Mouse (Mus musculus) G1E (cell line): ENCODE data around the gene Dcst1. TPM values are rescaled to one million over a fixed set of nuclear protein-coding genes. Genes with fewer than 3 reads are reported as not detected.

Experiments
- ATAC-seq: 2 replicates; pipeline ENCODE4 v1.8.0; 2016; ENCODE audit warnings: mild to moderate bottlenecking; ENCODE audit not compliant: insufficient number of reproducible peaks, poor library complexity, low FRiP score, severe bottlenecking; ENCODE audit errors: extremely low read depth
- DNase-seq: peaks from one replicate; pipeline ENCODE4 v3.0.0; 2012; ENCODE audit warnings: low spot score
- H3K27me3 ChIP-seq: 2 replicates; pipeline ENCODE4 v1.6.1; 2012; ENCODE audit warnings: mild to moderate bottlenecking, low read length, inconsistent platforms; ENCODE audit not compliant: insufficient read depth
- H3K36me3 ChIP-seq: replicated peaks from 2 replicates; pipeline ENCODE3; 2012; ENCODE audit warnings: mild to moderate bottlenecking, inconsistent platforms
- H3K4me1 ChIP-seq: 2 replicates; pipeline ENCODE4 v1.6.1; 2012; ENCODE audit warnings: low read depth, low read length, inconsistent platforms, mixed read lengths; ENCODE audit not compliant: insufficient read depth
- H3K4me3 ChIP-seq: 2 replicates; pipeline ENCODE4 v1.5.1; 2012; ENCODE audit warnings: low read depth, mild to moderate bottlenecking, inconsistent platforms, low read length, moderate library complexity, mixed read lengths
- H3K9me3 ChIP-seq: replicated peaks from 2 replicates; pipeline ENCODE4 v1.6.1; 2012; ENCODE audit warnings: inconsistent platforms
- CTCF ChIP-seq: IDR thresholded peaks from 2 replicates; pipeline ENCODE4 v1.5.1; 2012; ENCODE audit warnings: low read depth, low read length, inconsistent platforms, mixed read lengths
- GATA1 ChIP-seq: IDR thresholded peaks from 2 replicates; pipeline ENCODE4 v1.6.1; 2012; ENCODE audit warnings: borderline replicate concordance, low read length, inconsistent platforms, mixed read lengths
- GATA2 ChIP-seq: IDR thresholded peaks from 2 replicates; pipeline ENCODE4 v1.6.1; 2012; ENCODE audit warnings: low read depth, low read length, inconsistent platforms, borderline replicate concordance
- POLR2AphosphoS5 ChIP-seq: IDR thresholded peaks from 2 replicates; pipeline ENCODE4 v1.6.1; 2012; ENCODE audit warnings: low read depth, low read length, inconsistent platforms; ENCODE audit not compliant: insufficient replicate concordance
- TAL1 ChIP-seq: conservative IDR thresholded peaks from 2 replicates; pipeline ENCODE4 v1.6.1; 2012; ENCODE audit warnings: low read depth, low read length, inconsistent platforms, mixed read lengths
- polyA plus RNA-seq: library from polyadenylated mRNA; stranded (reverse); fragments of >175 nt; gene quantifications from 2 replicates; pipeline ENCODE4 v1.2.3, GENCODE M21; 2012
- total RNA-seq, 2 experiments: library from RNA; stranded (forward) in 1 of 2; stranded (reverse) in 1 of 2; fragments of 200-1000 nt in 1 of 2; fragments of >200 nt in 1 of 2; fragmentation: Nextera tagmentation in 1 of 2; gene quantifications; 2 replicates each; pipeline ENCODE4 v1.2.3; 2014 to 2017

Gene Dcst1
- total and polyA plus RNA-seq, 3 experiments = 0.22 TPM; not detected in 2

GRCm38 (mm10) chr3:89394006-89394893 is 29.2 kb upstream of the Dcst1 start, which contains the start of gene Zbtb7b:
TSS of gene Zbtb7b (minus strand) at chr3:89394776.
- no peaks in the 10 kb centered on the region for H3K27me3 ChIP-seq
- H3K4me1 ChIP-seq = peaks cover 68% of the 10 kb centered on the region
- peak; percentile 84 for DNase-seq

GRCm38 (mm10) chr3:89393605-89394004 is 28.6 kb upstream of the Dcst1 start:
- ATAC-seq = peak; percentile 89
- no peak for TF ChIP-seq POLR2AphosphoS5
- no peak for TF ChIP-seq GATA1
- TF ChIP-seq CTCF = no peak
- TF ChIP-seq TAL1 = no peak
- no peak for TF ChIP-seq GATA2
- peaks cover 75% of the 10 kb centered on the region for H3K4me1 ChIP-seq

More at GRCm38 (mm10) chr3:89394006-89394893, 29.2 kb upstream of the Dcst1 start, which contains the start of gene Zbtb7b:
- peak within 1 kb of the TSS; percentile 83 for H3K4me3 ChIP-seq
- peaks cover 29% of the 10 kb centered on the region for H3K36me3 ChIP-seq
- no peak for TF ChIP-seq POLR2AphosphoS5
- TF ChIP-seq CTCF = no peak
- TF ChIP-seq GATA1 = no peak
- no peak for TF ChIP-seq GATA2
- TF ChIP-seq TAL1 = no peak
- ATAC-seq = peak; percentile 38; the same call in 1 of the 2 replicates
- H3K9me3 ChIP-seq = no peaks in the 10 kb centered on the region

GRCm38 (mm10) chr3:89392871-89393311 is 27.8 kb upstream of the Dcst1 start:
- TF ChIP-seq GATA1 = no peak
- TF ChIP-seq GATA2 = no peak
- TF ChIP-seq POLR2AphosphoS5 = no peak
- TF ChIP-seq TAL1 = no peak
- TF ChIP-seq CTCF = no peak
- Histone ChIP-seq H3K4me3 (peak overlapping the region; percentile 83), H3K27me3 (no peaks in the 10 kb centered on the region), H3K9me3 (no peaks in the 10 kb centered on the region), H3K36me3 (peaks cover 33% of the 10 kb centered on the region), H3K4me1 (peaks cover 82% of the 10 kb centered on the region)
- DNase-seq (no peak), ATAC-seq (no peak)

More at GRCm38 (mm10) chr3:89393605-89394004, 28.6 kb upstream of the Dcst1 start:
- peak; percentile 98 for DNase-seq
- Histone ChIP-seq H3K27me3 (no peaks in the 10 kb centered on the region), H3K9me3 (no peaks in the 10 kb centered on the region), H3K4me3 (peak overlapping the region; percentile 83), H3K36me3 (peaks cover 30% of the 10 kb centered on the region)

GRCm38 (mm10) chr3:89391663-89392511 is 26.8 kb upstream of the Dcst1 start:
- peak; percentile 37 for DNase-seq
- Histone ChIP-seq H3K27me3 (no peaks in the 10 kb centered on the region), H3K4me1 (peaks cover 90% of the 10 kb centered on the region), H3K4me3 (peak overlapping the region; percentile 83), H3K9me3 (no peaks in the 10 kb centered on the region), H3K36me3 (peaks cover 42% of the 10 kb centered on the region)
- no peak for TF ChIP-seq GATA2
- ATAC-seq = no peak

GRCm38 (mm10) chr3:89390699-89391662 is 25.9 kb upstream of the Dcst1 start:
- ATAC-seq (no peak), DNase-seq (no peak)
- Histone ChIP-seq H3K27me3 (no peaks in the 10 kb centered on the region), H3K36me3 (peaks cover 51% of the 10 kb centered on the region), H3K4me1 (peaks cover 90% of the 10 kb centered on the region), H3K9me3 (no peaks in the 10 kb centered on the region), H3K4me3 (peak overlapping the region; percentile 83)
- TF ChIP-seq GATA1 = no peak
- TF ChIP-seq CTCF = no peak
- no peak for TF ChIP-seq POLR2AphosphoS5
- no peak for TF ChIP-seq GATA2
- no peak for TF ChIP-seq TAL1
